Mouse (Mus musculus): ENCODE results near the gene Hand2. TPM values are rescaled to one million over a fixed set of nuclear protein-coding genes. Genes with fewer than 3 reads are reported as not detected.
A peak's percentile ranks its signal among the peaks of the same experiment; 100 is the strongest.

Gene Hand2
- polyA plus RNA-seq, 1 experiment from 2014 or later: 9.4 TPM

DNA sequence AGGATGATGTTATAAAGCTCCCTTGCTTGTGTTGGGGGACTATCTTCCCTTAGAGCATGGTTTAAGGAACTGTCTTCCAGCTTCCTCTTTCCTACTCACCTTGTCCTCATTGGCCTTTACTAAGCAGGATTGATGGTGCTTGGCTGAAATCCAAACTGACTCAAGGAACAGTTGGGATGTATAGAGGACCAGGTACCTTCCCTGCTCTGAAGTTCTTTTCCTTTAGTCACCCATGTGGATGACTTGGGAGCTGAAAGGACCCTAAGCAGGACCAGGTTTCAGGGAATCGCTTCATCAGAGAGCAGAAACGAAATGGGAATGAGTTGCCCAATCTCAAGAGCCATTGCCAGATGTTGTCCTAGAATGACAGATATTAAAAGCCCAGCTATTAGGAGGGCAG is 31.1 kb downstream of the Hand2 start:
- no peak overlapping the region for H3K9ac ChIP-seq
- peaks cover 52% of the 10 kb centered on the region for H3K27me3 ChIP-seq (replicated peaks)
- H3K36me3 ChIP-seq: no peaks in the 10 kb centered on the region
- H3K4me3 ChIP-seq (replicated peaks): no peak overlapping the region
- no peak for ATAC-seq
- H3K4me1 ChIP-seq (replicated peaks): peaks cover 7% of the 10 kb centered on the region; the same call in 1 of the 2 replicates
- no peak overlapping the region for H3K4me2 ChIP-seq (replicated peaks)
- no peaks in the 10 kb centered on the region for H3K9me3 ChIP-seq
- WGBS: 35% methylated on average over 2 of the region's 2 CpGs
- H3K27ac ChIP-seq: no peak overlapping the region

DNA sequence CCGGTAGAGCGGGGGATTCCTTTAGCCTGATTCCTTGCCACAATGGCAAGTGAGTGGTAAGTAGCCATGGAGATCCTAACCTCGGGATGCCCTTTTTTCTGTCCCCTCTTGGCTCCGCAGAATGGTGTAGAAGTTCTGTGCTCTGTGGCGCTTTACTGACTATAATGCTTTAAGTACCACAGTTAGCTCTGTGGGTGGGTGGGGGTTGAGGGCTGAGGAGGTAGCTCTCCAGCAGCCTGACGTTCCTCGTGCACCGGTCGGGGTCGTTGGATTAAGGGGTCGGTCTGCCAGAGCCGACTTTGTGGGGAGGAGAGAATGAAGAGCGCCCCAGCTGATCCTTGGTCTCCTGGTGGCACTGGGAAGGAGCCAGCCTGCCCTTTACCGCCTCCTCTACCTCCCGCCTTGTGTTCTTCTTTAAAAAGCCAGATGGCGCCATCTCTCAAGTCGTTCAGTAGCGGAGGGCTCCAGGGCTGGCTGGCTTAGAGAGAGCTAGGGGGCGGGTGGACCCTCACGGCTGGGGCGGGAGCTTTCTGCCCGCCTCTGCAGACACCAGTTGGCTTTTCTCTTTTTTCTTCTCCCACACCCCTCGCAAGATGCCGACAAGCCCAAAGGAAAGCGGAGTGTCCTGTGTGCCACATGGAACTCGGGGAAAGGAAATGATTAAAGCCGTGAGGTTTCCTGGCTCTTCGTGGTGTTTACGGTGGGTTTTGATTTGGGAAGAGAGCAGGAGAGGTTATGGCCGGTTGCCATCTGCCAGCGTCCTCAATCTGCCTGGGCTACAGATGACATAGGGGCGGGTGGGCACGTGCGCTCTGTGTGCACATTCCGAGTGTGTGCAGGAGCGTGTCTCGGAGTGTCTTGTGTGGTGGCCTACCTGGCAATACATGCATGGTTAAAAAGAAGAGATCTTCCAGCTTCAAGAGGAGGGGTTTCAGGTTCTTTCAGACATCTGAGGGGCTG is 32.8 kb downstream of the Hand2 start:
- peak overlapping the region; percentile 32 for H3K4me3 ChIP-seq (replicated peaks)
- no peaks in the 10 kb centered on the region for H3K9me3 ChIP-seq
- H3K27me3 ChIP-seq (replicated peaks): peaks cover 37% of the 10 kb centered on the region
- peak overlapping the region; percentile 27; the same call in 1 of the 2 replicates for H3K9ac ChIP-seq
- no peak overlapping the region for H3K27ac ChIP-seq
- ATAC-seq: peak; percentile 96
- peaks cover 7% of the 10 kb centered on the region; the same call in 1 of the 2 replicates for H3K4me1 ChIP-seq (replicated peaks)
- whole genome bisulfite sequencing: 4% methylated on average over 37 of the region's 37 CpGs
- peak overlapping the region; percentile 66 for H3K4me2 ChIP-seq (replicated peaks)
- no peaks in the 10 kb centered on the region for H3K36me3 ChIP-seq

DNA sequence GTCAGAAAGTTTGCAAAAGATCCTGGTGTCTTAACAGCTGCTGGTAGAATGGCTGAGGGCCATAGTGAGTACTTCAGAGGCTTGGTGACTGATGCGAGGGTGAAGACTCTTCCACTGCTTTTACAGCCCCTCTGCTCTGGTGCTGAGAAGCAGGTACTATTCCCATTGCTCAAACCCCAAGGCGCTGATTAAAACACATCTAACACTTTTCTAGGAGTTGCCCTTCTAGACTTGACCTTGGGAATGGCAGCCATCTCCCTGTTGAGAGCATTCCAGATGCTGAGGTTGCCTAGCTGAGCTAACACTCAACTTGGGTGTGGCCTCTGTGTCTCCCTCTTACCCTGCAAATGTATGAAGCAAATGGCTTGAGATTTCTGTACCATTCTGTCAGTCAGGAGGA is 34.1 kb downstream of the Hand2 start:
- Histone ChIP-seq H3K4me2 (replicated peaks) (no peak overlapping the region), H3K4me3 (replicated peaks) (no peak overlapping the region), H3K9me3 (no peaks in the 10 kb centered on the region), H3K27ac (no peak overlapping the region), H3K27me3 (replicated peaks) (peaks cover 28% of the 10 kb centered on the region), H3K9ac (no peak overlapping the region), H3K4me1 (replicated peaks) (peaks cover 3% of the 10 kb centered on the region; the same call in 1 of the 2 replicates), H3K36me3 (no peaks in the 10 kb centered on the region)
- WGBS: 69% methylated on average over 2 of the region's 2 CpGs
- ATAC-seq: no peak

- no peak overlapping the region for H3K4me2 ChIP-seq (replicated peaks)
- no peak overlapping the region for H3K27ac ChIP-seq
- H3K4me1 ChIP-seq (replicated peaks): peaks cover 6% of the 10 kb centered on the region; the same call in 1 of the 2 replicates
- H3K9ac ChIP-seq: no peak overlapping the region
- 56% methylated on average over 9 of the region's 9 CpGs for WGBS
- no peaks in the 10 kb centered on the region for H3K9me3 ChIP-seq
- H3K27me3 ChIP-seq (replicated peaks): peaks cover 22% of the 10 kb centered on the region
- H3K4me3 ChIP-seq (replicated peaks): no peak overlapping the region
- H3K36me3 ChIP-seq: no peaks in the 10 kb centered on the region
- ATAC-seq: no peak
These were observed 35.9 kb downstream of the Hand2 start for GRCm38 (mm10) chr8:57356529-57357325.

- Histone ChIP-seq H3K9ac (no peak overlapping the region), H3K9me3 (no peaks in the 10 kb centered on the region), H3K4me1 (replicated peaks) (0 out of 2 replicates have a peak, but pooled peaks cover 2% of the 10 kb centered on the region), H3K4me2 (replicated peaks) (no peak overlapping the region), H3K27ac (no peak overlapping the region), H3K36me3 (no peaks in the 10 kb centered on the region), H3K4me3 (replicated peaks) (no peak overlapping the region), H3K27me3 (replicated peaks) (no peaks in the 10 kb centered on the region)
- no peak for ATAC-seq
- WGBS: 36% methylated on average over 2 of the region's 2 CpGs
These were observed 39.7 kb downstream of the Hand2 start for GRCm38 (mm10) chr8:57360493-57360892.

GRCm38 (mm10) chr8:57361003-57361805 is 40.4 kb downstream of the Hand2 start:
- ATAC-seq: no peak
- H3K4me1 ChIP-seq (replicated peaks): 0 out of 2 replicates have a peak, but pooled peaks cover 2% of the 10 kb centered on the region
- WGBS: 43% methylated on average over 8 of the region's 8 CpGs
- H3K27ac ChIP-seq: no peak overlapping the region
- no peak overlapping the region for H3K4me3 ChIP-seq (replicated peaks)
- H3K9ac ChIP-seq: no peak overlapping the region
- H3K4me2 ChIP-seq (replicated peaks): no peak overlapping the region
- H3K9me3 ChIP-seq: no peaks in the 10 kb centered on the region
- no peaks in the 10 kb centered on the region for H3K36me3 ChIP-seq
- no peaks in the 10 kb centered on the region for H3K27me3 ChIP-seq (replicated peaks)

DNA sequence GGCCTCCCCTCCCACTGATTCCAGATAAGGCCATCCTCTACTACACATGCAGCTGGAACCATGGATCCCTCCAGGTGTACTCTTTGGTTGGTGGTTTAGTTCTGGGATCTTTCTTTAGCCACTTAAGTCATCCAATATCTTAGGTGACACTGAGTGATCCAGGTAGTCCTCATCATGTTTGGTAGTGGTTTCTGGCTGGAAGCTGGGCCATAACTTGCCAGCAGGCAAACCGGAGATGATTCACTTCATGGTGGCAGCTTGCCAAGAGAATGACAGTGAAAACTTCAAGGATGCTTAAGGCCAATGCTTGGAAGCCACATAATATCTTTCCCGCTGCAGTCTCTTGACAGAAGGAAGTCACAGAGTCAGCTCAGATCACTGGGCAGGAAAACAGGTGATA is 42.1 kb downstream of the Hand2 start:
- H3K27me3 ChIP-seq (replicated peaks): no peaks in the 10 kb centered on the region
- WGBS: 46% methylated on average over 2 of the region's 2 CpGs
- no peak overlapping the region for H3K9ac ChIP-seq
- no peak overlapping the region for H3K4me3 ChIP-seq (replicated peaks)
- ATAC-seq: no peak
- H3K9me3 ChIP-seq: no peaks in the 10 kb centered on the region
- no peaks in the 10 kb centered on the region for H3K36me3 ChIP-seq
- no peak overlapping the region for H3K27ac ChIP-seq
- H3K4me2 ChIP-seq (replicated peaks): no peak overlapping the region
- 0 out of 2 replicates have a peak, but pooled peaks cover 2% of the 10 kb centered on the region for H3K4me1 ChIP-seq (replicated peaks)

DNA sequence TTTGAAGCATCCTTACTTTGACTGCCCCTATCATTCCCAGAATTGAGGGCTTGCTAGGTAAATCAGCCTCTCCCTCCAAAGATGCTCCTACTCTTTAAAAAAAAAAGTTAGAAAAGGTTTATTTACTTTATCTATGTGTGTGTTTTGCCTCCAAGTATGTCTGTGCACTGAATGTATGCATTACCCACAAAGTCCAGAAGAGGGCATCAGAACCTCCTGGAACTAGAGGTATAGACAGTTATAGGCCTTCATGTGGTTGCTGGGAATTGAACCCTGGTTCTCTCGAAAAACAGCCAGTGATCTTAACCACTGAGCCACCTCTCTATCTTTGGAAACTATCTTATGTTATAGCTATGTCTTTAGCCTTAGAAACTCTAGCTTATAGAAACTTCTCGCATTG is 53.3 kb downstream of the Hand2 start:
- Histone ChIP-seq H3K9me3 (no peaks in the 10 kb centered on the region), H3K9ac (no peak overlapping the region), H3K36me3 (no peaks in the 10 kb centered on the region), H3K4me3 (replicated peaks) (no peak overlapping the region), H3K27me3 (replicated peaks) (no peaks in the 10 kb centered on the region), H3K4me1 (replicated peaks) (no peaks in the 10 kb centered on the region), H3K27ac (no peak overlapping the region), H3K4me2 (replicated peaks) (no peak overlapping the region)
- 88% methylated on average over 2 of the region's 2 CpGs for WGBS
- no peak for ATAC-seq

Other genes starting within 250 kb of the Hand2 start
- 0.21 and 0.25 TPM in 2 replicates for gene Scrg1, start 134.9 kb downstream of the Hand2 start, polyA plus RNA-seq (2015; fragmentation: Nextera tagmentation; extraction: Ambion mirVana)
- gene Sap30, start 166.9 kb downstream of the Hand2 start, polyA plus RNA-seq (2015; fragmentation: Nextera tagmentation; extraction: Ambion mirVana): 29.2 and 37.7 TPM in 2 replicates
- gene Hmgb2, start 190.9 kb downstream of the Hand2 start, polyA plus RNA-seq (2015; fragmentation: Nextera tagmentation; extraction: Ambion mirVana): 281 and 387 TPM in 2 replicates

Data from intestine, embryonic 15.5 days (tissue).